Mouse (Mus musculus): ENCODE measurements around the gene Nsmce4a. TPM values are rescaled to one million over a fixed set of nuclear protein-coding genes. Genes with fewer than 3 reads are reported as not detected.
A peak's percentile ranks its signal among the peaks of the same experiment; 100 is the strongest.

Gene Nsmce4a
- polyA plus RNA-seq, 1 experiment, result 31.3 TPM

DNA sequence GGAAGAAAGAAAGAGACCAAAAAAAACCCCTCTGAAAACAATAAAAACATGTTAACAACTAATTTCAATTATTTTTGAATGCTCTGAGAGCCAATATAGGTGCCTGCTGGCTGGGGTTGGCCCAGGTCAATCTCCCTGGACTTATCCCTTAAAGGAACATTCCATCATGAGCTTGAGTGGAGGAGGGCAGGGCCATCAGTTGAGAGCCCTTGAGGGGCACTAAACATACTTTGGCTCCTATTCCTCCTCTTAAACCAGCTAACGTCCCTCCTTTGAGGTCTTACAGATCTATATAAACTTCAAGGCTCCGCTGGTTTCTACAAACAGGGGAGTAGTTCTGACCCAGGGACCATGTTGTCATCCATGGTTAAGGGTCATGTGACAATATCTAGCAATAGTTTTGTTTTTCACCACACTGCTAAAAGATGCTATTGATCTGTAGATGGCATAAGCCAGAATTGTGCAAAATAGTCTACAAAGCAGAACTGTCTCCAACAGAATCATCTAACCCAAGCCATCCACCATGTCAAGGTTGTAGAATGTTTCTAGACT, 13.7 kb upstream of the Nsmce4a start:
- 89% methylated on average over 2 of the region's 2 CpGs for WGBS
- no peak for DNase-seq (ENCODE audit: low read depth, low spot score)

DNA sequence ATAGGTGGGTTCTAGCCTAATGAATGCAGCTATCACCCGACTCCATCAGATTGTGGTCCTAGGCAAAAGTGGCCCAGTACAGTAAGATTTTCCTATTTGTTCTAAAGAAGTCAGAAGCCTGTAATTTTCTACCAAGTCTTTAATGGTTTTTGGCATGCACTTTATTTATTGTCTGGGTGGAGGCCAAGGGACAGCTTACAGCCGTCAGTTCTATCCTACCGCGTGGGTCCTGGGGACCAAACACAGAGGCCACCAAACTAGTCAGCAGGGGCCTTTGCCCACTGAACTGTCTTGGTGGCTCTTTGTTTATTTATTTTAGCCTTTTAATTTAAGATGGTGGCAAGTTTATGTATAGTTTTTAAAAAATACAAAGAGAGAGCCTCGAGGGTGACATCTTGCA, 5.7 kb upstream of the Nsmce4a start:
- WGBS, result 13% methylated on average over 5 of the region's 5 CpGs
- no peak for DNase-seq (ENCODE audit: low read depth, low spot score)

DNA sequence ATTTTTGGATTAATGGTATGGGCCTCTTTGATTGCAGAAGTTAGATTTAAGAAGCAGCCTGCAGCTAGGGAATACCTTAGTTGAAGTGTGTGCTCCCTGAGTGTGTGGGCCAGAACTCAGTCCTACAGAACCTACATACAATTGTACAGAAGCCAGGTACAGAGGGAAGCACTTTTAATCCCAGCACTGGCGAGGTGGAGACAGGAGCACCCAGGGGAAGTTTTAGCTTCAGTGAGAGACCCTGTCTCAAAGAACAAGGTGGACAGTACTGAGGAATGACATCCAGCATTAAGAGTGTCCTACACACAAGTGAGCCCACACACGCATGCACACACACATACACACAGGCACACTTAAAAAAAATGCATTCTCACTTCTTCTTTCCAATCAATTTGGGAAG, 5.1 kb upstream of the Nsmce4a start:
- no peak for DNase-seq (ENCODE audit: low read depth, low spot score)
- 73% methylated on average over 2 of the region's 2 CpGs for WGBS

DNA sequence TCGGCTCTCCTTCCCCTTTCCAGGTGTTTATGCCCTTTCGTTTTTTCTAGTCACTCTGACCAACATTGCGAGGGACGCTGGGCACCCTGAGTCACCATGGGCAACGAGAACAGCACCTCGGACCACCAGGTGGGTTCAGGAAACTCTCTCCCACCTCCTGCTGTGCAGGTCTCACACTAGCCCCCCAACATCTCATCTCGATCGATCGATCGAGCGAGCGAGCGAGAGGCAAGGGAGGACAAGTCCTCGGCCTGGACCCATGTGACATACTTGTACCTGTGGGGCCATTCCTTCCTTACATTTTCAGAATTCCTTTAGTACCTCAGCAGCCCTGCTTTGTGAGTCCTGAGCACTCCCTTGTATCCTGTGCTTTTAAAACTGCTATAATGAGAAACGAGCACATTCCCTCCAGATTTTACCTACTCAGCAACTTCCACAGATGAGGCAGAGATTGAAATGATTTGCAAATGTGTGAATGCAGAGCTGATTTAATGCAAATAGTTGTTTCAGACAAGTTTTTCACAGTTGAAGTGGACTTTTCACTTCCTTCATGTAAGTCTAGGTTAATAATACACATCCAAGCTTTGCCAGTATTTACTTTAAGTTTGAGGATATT, 4.6 kb upstream of the Nsmce4a start, which contains the start of gene Tacc2:
Tacc2 (plus strand) TSS at position 51 of the 616 bp plus-strand sequence.
- 17% methylated on average over 15 of the region's 15 CpGs for WGBS
- DNase-seq (ENCODE audit: low read depth, low spot score), result no peak

DNA sequence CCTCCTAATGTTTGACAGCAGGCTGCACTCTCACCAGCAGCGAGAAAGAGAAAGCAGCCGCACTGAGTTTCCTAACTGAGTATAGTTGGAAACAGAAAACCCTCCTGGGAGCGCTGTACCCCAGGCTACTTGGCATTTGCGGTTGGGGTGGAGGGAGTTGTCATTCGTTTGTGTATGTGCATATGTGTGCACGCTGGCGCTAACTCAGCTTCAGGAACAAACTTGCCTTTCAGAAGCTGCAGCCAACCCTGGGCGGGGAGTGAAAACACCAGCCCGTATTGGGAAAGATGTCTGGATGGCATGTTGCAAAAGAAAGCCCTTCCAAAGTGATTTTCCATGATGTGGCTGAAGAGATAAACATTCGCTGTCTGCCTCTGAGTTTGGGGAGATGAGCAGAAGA, 4.1 kb upstream of the Nsmce4a start:
- 7% methylated on average over 10 of the region's 10 CpGs for WGBS

DNA sequence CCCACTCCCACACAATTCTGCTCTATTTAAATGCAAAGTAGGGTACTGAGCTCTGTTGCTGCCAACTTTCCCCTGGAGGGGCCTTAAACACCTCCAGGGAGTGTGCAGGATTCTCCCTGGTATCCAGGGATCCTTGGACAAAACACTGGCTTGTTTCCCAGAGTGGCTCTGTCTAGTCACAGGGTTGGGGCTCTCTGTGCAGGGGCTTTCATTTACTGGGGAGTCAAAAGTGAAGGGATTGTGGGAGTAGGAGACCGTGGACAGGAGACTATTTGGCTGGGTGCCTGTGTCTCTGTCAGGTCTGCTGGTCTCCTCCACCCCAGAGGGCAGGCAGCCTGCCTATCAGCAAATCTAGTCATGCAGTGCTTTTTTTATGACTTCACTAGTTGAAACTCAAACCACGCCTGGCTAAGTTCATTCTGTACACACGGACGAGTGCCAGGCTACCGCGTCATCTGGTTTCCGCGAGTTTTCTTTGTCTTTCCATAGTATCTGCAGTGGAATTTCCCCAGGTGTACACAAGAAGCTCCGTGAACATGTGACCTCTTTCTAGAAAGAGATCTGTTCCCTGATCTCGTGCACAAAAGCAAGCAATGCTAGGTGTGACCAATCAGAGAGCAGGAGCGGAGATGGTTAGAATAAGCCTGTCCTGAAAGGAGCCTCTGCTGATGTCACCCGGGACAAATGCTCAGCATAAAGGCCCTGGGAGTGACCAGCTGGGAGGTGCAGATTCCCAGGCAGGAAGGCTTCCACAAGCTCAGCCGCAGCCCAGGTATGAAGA, 1.5 kb upstream of the Nsmce4a start:
- WGBS, result 12% methylated on average over 13 of the region's 13 CpGs
- DNase-seq (ENCODE audit: low read depth, low spot score), result peak; percentile 88

More for the DNA sequence above, 4.1 kb upstream of the Nsmce4a start:
- no peak for DNase-seq (ENCODE audit: low read depth, low spot score)

DNA sequence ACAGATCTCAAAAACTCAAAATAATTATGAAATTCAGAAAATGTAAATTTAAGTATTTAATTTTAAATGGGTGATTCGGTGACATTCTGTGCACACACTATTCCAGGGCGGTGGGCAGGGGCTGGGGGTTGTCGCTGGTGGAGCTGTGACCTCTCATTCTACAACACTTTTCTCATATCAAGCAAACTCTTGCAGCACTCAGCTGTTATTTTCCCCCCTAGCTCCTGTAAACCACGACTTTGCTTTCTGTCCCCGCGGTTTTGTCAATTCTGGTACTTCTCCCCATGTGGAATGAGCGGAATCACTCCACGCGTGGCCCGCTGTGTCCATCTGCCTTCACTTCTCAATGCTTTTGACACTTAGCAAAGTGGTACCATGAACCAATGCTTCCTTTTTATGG, 828 bp upstream of the Nsmce4a start:
- DNase-seq (ENCODE audit: low read depth, low spot score), result no peak

DNA sequence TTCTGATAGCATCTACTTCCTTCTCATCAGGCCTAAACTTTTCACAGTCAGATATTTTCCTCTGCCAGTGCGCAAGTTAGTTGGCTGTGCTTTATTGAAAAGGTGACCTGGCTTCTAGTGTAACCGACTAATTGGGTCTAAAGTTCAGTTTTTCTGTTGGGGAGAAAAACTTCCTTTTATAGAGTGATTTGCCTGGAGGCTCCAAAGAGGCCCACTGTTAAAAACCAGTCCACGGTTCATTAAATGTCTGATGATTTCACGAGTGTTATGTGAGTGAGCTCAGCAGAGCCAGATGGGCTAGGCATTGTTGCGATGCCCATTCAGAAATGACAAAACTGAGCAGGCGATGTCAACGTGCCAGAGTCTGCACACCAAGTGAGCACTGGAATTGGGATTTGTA, 2.4 kb downstream of the Nsmce4a start:
- DNase-seq (ENCODE audit: low read depth, low spot score), result no peak
- 53% methylated on average over 7 of the region's 7 CpGs for WGBS

More for the DNA sequence above, 828 bp upstream of the Nsmce4a start:
- WGBS, result 97% methylated on average over 10 of the region's 10 CpGs

DNA sequence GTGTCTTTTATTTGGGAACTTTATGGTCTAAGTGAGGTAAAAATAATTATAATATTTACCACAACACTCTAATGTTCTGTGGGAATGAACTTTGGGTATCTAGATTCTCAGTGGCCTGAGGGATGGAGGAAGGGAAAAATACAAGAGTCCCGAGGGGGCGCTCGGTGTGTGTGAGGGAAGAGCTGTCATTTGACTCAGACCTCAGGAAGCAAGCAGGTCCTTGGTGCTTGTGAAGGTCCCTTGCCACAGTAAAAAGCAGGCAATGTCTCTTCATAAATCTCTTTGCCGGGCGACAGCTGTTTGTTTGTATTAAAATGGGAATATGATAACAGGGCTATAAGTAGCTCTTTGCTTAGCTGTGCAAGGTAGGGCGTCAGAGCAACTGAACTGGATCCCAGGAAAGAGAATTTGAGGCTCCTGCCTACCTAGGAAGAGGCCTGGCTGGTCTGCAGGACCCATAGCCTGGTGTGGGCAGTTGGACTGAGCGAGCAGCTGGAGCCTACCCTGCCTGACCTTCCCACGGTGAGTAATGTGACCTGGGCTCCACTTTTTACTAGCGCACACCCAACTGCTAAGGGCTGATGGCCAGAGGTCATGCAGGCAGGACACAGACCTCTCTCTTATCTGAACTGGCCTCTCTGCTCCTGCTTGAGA, 4.0 kb downstream of the Nsmce4a start:
- DNase-seq (ENCODE audit: low read depth, low spot score), result no peak
- 59% methylated on average over 9 of the region's 9 CpGs for WGBS

DNA sequence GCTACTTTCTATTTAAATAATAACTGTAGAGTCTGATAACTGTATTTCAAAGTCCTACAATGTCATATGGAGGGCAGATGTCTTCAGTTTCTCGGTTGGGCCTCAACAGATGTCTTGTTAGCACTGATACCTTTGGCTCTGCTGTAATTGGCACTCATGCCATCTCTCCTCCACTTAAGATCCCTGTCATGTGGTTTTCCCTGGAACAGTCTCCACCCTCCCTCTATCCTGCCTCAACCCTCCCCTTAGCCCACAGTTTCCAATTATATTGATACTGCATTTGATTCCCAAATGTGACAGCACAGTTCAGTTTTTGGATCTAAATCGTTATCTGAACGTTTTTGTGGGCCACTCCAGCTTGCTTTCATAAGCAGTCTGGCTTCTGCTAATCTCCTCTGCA, 8.3 kb downstream of the Nsmce4a start:
- WGBS, result 74% methylated on average over 3 of the region's 3 CpGs

DNA sequence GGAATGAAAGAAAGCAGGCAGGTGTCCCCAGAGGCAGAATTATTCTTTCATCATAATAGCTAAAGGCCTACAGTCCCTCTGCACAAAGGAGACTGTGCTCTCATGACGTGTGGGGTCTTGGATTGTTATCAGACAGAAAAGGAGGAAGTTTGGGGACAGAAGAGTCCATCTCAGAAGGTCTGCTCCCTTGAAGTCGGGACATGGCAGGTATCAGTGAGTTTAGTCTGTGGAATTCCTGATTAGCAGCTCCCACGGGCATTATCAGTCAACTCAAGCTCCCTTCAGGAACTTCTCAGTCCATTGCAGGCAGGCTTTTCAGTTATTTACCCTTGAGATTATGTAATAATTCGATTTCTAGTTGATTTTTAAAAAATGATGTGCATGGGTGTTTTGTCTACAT, 9.0 kb downstream of the Nsmce4a start:
- no peak for DNase-seq (ENCODE audit: low read depth, low spot score)
- WGBS, result 76% methylated on average over 4 of the region's 4 CpGs

More for the DNA sequence above, 8.3 kb downstream of the Nsmce4a start:
- no peak for DNase-seq (ENCODE audit: low read depth, low spot score)

DNA sequence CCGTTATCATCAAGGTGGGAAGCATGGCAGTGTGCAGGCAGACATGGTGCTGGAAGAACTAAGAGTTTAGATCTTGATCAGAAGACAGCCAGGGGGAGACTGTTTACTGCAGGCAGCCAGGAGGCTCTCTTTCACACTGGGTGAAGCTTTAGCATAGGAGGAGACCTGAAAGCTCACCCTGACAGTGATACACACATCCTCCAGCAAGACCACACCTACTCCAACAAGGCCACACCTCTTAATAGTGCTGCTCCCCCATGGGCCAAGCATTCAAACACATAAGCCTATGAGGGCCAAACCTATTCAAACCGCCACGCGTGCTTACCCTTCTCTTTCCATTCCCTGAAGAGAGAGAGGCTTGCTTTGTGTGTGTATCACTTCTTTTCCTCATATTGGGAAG, 9.6 kb downstream of the Nsmce4a start:
- WGBS, result 89% methylated on average over 4 of the region's 4 CpGs
- no peak for DNase-seq (ENCODE audit: low read depth, low spot score)

DNA sequence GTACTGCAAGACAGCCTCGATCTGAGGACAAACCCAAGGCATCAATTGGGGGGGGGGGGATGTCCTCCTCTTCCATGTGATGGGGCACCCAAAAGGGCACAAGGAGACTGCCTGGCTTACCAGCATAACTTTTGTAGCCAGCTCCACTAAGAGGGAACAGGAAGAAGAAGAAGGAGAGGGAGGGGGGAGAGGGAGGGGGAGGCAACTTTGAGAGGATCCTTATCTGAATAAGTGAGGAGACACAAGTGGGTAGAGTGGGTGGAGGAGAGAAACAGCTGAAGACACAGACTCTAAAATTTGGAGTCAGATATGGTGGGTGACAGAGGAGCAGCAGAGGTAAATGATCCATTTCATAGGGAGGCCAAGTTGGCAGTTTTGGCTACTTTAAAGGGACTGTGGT, 12.0 kb downstream of the Nsmce4a start:
- WGBS, result 71% methylated on average over 1 of the region's 1 CpGs

DNA sequence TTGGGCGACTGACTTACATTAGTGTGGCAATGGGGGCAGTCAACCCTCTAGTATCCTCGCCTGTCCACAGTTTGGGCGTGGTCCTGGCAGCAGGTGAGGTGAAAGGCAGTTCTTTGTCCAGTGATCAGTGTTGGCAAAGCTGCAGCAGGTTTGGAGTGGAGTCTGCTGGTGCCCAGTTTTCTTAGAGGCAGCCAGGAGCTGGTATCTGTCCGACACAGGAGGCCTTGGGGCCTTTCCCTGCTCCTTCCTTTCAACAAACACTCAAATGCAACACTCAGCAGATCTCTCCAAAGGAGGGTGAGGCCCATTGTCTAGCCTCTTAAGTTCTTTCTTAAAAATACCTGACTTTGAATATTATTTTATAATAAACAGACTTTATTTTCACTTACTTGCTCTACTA, 14.3 kb downstream of the Nsmce4a start:
- DNase-seq (ENCODE audit: low read depth, low spot score), result no peak
- WGBS, result 54% methylated on average over 4 of the region's 4 CpGs

More for the DNA sequence above, 12.0 kb downstream of the Nsmce4a start:
- DNase-seq (ENCODE audit: low read depth, low spot score), result no peak

DNA sequence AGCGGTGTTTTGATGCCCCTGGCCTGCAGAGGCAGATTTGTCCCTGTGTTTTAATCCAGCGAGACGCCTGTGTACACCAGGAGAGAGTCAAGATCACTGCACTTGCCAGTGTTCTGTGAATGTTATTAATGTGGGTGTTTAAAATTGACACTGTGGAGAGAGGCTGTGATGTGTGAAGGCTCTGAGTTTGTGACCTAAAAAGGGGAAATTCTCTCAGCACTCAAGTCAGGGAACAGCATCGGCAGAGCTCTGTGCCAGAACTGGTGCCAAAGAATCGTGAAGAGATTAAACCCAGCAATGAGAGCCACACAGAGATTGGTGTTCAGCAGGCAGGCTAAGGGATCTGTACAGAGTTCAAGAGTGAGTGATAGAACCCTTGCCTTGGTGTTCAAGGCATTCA, 17.3 kb downstream of the Nsmce4a start:
- no peak for DNase-seq (ENCODE audit: low read depth, low spot score)
- WGBS, result 77% methylated on average over 5 of the region's 5 CpGs

DNA sequence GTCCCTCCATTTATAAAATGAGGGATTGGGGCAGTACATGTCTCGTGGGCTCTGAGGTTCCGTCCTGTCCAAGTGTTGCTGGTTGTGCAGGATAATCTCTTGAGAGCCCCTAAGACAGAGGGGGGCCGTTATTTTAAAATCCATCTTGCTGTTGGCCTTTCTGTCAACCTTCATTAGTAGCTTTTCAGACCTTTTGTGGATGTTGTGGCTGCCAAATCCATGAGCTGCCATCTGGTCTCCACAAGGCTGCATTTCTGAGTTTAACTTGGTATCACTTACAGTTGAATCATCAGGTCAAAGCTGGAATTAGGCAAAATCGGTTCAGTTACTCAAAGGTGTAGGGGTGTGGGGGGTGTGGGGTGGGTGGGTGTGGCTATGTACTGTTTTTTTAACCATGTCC, 19.6 kb downstream of the Nsmce4a start:
- WGBS, result 76% methylated on average over 4 of the region's 4 CpGs

DNA sequence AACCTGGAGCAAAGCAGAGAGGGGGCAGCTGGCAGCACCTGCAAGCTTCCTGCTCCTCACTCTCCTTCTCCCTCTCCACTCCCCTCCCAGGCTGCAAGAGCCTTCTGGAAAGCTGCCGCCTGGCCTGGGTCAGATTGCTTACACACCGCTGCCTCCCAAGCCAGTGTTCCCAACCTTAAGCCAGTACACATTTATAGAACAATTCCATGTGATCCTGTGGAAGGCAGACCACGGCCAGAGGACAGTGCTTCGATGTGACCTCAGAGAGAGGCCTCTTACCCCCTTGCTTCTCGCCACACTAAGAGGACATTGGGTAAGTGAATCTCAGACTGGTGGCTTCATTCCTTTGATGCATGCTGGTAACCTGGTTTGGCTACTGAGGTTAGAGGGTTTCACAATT, 20.1 kb downstream of the Nsmce4a start:
- 73% methylated on average over 5 of the region's 5 CpGs for WGBS
- DNase-seq (ENCODE audit: low read depth, low spot score), result no peak

More for the DNA sequence above, 19.6 kb downstream of the Nsmce4a start:
- no peak for DNase-seq (ENCODE audit: low read depth, low spot score)

DNA sequence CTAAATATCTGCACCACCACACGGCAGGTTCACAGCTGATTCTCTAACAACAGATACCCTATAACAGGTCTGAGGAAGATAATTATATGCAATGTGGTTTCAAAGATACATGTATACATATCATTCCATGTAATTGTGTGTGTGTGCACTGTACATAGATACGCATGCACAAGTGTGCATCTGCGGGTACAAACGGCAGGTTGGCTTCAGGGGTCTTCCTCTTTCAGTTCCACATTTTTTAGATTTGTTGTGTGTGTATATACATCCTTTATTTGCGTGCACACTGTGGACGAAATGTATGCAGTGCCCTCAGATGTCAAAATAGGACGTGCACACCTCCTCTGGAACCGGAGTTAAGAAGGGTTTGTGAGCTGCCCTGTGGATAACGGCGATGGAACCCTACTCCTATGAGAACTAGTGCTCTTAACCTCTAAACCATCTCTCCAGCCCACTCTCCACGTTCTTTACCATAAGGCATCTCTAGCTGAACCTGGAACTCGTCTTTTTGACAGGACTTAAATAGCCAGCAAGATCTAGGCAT, 25.2 kb downstream of the Nsmce4a start:
- DNase-seq (ENCODE audit: low read depth, low spot score), result no peak
- 77% methylated on average over 12 of the region's 12 CpGs for WGBS

DNA sequence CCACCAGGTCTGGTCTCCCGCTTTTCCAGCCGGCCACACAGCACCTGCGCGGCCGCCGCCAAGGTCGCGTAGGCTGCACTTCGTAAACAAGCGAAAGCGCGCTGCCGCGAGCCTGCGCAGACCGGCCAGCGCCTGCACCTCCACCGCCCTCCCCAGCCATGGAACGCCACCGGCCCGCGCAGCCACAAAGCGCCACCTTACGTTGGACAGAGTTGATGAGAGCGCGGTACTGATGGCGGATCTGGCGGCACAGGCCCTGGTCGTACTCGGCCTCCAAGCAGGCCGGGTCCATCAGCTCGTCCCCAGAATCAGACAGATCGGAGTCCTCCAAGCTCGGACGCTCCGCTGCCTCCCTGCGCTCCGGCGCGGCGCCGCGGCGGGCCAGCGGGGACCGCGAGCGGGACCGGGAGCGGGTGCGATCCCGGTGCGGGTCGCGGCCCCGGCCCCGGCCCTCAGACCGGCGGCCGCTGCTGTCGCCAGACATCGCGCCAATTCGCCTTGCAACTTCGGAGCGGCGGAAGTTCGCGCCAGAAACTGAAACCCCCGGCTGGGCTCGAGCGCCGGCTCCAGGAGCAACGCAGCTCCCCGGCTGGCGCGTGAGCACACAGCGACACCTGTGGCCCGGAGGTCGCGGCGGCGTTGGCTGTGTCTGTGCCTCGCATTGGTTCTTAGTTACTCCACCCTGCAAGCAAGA, 26.0 kb downstream of the Nsmce4a start:
- WGBS, result under 1% methylated on average over 84 of the region's 84 CpGs
- peak; percentile 64 for DNase-seq (ENCODE audit: low read depth, low spot score)

DNA sequence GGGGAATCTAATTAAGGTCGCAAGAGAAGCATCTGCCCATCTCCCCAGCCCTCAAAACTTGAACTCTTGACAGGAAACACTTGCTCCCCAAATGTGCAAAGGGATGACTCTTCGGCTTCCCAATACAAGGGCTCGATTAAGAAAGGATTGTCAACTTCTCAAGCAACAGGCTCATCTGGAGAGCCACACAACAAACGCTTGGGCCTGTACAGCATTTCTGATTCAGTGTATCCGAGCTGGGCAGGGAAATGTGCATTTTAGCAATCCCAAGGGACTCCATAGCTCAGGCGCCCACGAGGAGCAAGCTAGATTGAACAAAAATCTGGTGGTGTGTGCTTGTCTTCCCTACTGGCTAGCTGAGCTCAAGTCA, 26.5 kb downstream of the Nsmce4a start:
- WGBS, result under 1% methylated on average over 7 of the region's 7 CpGs
- no peak for DNase-seq (ENCODE audit: low read depth, low spot score)
